Mouse (Mus musculus): ENCODE measurements at regions not wholly inside any gene's neighbourhood (a gene's known extent, or its start where the extent isn't known, plus 50 kb on each side); places are given as distances from the start of the nearest gene placed in this dataset.

- no peak for TF ChIP-seq POLR2A (IDR thresholded peaks at IDR 0.05; ENCODE audit: extremely low read depth, insufficient read depth, low read length)
- no peak for TF ChIP-seq CTCF (IDR thresholded peaks at IDR 0.05; ENCODE audit: extremely low read depth, insufficient read depth, low read length)
These were observed 306.8 kb upstream of the Tenm4 start for GRCm38 (mm10) chr7:95864233-95864632.
